Mouse (Mus musculus) CD4-positive, CD25-positive, alpha-beta regulatory T cell, adult 4 months (primary cell): ENCODE measurements around the gene Arl9. TPM values are rescaled to one million over a fixed set of nuclear protein-coding genes. Genes with fewer than 3 reads are reported as not detected.
A peak's percentile ranks its signal among the peaks of the same experiment; 100 is the strongest.
"Not testable (repeated sequence)": the region's sequence is repeated elsewhere in the genome, so short reads cannot be mapped to it uniquely, and the experiment has no call there.

ENCODE experiments used
- ATAC-seq: one replicate; pipeline ENCODE4 v1.8.0; 2017
- polyA plus RNA-seq, 2 experiments: library from polyadenylated mRNA; unstranded; fragments of 100-300 nt; shearing (Covaris generic); gene quantifications; one replicate each; pipeline ENCODE4 v1.2.1; 2017

Gene Arl9
- polyA plus RNA-seq, 2 experiments from 2014 or later, result not detected

DNA sequence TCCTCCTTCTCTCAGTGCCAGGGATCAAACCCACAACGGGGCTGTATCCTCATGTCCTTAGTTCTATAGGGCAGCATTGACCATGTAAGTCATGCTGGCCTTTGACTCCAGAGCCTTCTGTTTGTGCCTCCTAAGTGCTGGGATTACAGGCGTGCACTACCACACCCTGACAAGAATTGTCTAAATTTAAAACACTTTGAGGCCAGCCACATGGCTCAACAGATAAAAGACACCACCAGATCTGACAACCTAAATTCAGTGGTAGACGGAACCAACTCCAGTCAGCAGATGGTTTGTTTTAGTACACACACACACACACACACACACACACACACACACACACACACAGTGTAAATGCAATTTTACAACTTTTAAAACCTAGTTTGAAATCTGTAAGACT is 24.2 kb downstream of the Arl9 start:
- no peak for ATAC-seq

DNA sequence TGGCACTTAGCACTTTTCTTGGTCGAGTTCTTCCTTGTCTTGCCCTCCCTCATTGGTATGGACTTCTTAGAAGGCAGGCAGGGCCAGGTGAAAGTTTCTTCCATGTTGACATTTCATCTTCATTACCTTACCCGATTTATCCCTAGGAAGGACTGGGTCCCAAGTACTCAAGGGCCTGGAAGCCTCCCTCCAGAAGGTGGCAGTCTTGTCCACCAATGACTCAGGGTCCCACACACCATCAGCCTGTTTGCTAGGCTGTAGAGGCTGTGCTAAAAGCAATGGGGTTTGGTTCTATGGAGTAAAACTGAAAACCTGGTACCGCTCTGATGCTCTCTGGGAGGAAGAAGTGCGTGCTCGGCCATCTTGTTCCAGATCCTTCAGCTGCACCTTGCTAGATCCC is 25.9 kb downstream of the Arl9 start:
- peak; percentile 74 for ATAC-seq

DNA sequence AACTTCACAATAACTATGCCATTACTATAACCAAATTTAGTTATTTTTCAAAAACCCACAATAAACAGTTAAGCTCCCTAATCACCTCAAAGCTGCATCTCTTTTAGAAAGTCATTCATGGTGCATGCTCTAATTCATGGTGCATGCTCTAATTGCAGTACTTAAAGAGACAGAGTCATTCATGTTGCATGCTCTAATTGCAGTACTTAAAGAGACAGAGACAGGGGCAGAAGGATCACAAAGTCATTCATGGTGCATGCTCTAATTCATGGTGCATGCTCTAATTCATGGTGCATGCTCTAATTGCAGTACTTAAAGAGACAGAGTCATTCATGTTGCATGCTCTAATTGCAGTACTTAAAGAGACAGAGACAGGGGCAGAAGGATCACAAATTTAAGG is 31.2 kb downstream of the Arl9 start:
- not testable (repeated sequence) for ATAC-seq

DNA sequence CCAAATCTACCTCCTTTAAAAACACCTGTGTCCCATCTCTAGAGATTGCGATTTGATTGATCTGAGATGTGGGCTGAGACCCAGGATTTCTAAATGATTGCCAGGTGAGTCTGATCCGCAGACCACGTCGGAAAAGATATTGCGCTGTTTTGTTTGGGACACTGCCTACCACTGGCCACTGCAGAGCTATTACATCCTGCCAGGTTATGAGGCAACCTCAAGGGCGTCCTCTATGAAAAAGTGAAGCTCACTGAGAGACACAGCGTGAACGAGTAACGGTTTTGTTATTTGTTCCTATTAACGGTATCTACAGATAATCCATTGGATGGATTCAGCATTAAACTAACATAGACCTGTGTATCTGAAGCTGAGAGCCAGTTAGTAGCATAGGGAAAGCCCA is 34.6 kb downstream of the Arl9 start:
- ATAC-seq, result no peak

DNA sequence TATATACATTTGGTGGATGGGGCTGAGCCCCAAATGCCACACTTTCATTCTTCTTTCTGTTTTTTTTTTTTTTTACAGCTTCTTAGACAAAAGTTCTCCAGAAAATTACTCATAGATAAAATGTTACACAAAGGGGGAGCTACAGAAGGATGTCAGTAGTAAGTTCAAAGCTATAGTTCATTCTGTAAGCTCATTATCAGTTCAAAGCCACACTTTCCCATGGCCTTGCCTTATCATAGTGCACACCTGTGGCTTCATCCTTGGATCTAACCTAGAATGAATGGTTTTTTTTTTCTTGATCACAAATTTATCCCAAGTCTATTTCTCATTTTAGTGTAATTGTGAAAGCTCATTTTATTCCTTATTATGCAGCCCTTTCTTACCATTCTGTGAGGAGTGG is 35.5 kb downstream of the Arl9 start:
- no peak for ATAC-seq

DNA sequence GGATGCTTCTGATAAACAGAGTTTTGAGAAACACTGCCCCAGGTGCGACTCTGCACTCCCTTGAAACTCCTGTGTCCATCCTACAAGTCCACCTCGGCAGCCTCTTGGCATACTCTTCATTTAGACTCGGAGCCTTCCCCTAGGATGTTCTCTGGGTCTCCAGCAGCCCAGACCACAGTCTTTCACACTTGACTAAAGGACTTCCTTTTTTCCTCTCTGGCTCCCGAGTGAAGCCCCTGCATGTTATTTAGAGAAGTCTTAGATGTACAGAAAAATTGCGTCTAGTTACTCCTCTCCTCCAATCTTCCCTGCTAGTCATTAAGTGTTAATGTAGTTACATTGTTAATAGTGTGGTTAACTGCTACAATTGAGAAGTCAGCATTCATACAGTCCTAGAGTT is 40.5 kb downstream of the Arl9 start:
- ATAC-seq, result no peak

DNA sequence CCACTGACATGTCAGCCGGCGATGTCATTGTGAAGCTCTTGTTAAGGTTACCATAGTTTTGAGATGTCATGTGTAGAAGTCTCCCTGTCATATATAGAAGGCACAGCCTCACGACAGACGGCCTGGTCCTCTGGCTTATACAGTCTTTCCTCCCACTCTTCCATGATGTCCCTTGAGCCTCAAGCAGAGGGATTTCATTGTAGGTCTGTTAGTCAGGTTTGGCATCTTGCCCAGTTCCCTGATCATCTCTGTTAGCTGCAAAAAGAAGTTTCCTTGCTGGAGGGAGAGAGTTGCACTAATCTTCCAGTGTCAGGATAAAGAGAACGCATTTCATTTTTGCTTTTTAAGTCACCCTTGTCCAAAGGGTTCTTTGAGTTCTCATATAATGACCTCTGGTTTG is 48.8 kb downstream of the Arl9 start:
- no peak for ATAC-seq

DNA sequence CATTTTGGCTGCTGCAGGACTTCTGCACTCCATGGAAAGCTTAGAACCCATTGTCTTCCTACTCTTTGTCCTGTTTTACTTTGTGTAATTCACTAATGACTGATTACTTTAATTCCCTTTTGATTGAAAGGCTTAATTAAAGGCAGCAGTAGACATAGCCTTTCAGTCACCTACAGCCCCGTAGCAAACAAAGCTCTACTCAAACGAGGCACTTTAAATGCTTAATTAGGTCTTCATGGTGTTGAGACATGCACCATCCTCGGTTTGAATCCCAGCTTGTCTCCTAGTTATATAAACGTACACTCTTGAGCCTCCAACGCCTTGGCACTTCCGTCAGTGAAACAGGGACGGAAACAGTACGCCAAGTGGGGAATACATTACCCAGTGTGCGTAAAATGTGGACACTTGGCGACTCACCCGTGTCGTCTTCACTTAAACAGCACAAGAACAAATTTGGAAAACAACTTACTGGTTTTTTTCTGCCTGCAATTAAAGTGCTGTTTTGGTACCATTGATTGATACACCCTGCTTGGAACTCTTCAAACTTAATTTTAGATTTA is 53.1 kb downstream of the Arl9 start:
- ATAC-seq, result no peak

Other genes with a start within 250 kb of the Arl9 start
- 10 to 100 TPM; 17.2 to 24.9 TPM for gene Aasdh, start 98.5 kb upstream of the Arl9 start, polyA plus RNA-seq
- gene Paics, start 52.7 kb upstream of the Arl9 start, polyA plus RNA-seq, result 100 to 1,000 TPM; 181 to 184 TPM
- gene Ppat, start 52.5 kb upstream of the Arl9 start, polyA plus RNA-seq, result 10 to 100 TPM; 30.8 to 35.9 TPM
- 100 to 1,000 TPM; 134 to 144 TPM for gene Srp72, start 29.4 kb upstream of the Arl9 start, polyA plus RNA-seq
- gene Thegl, start 12.0 kb downstream of the Arl9 start, polyA plus RNA-seq, result not detected
- gene Hopx, start 111.1 kb downstream of the Arl9 start, polyA plus RNA-seq, result 10 to 100 TPM; 16.4 to 20.4 TPM
- gene Spink2, start 207.4 kb downstream of the Arl9 start, polyA plus RNA-seq, result not detected